Mouse (Mus musculus) inflammation-experienced regulatory T-cells, adult 6 months (primary cell): ENCODE results near the gene Ccdc27. TPM values are rescaled to one million over a fixed set of nuclear protein-coding genes. Genes with fewer than 3 reads are reported as not detected.

Source experiments
- ATAC-seq: one replicate; pipeline ENCODE4 v1.8.0; 2017
- polyA plus RNA-seq, 3 experiments: library from polyadenylated mRNA; unstranded; fragments of 100-300 nt; shearing (Covaris generic); gene quantifications; one replicate each; pipeline ENCODE4 v1.2.1; 2017

Ccdc27 gene
- polyA plus RNA-seq, 3 experiments from 2014 or later = not detected

- ATAC-seq = no peak
Measured at GRCm38 (mm10) chr4:154024729-154025521, 17.6 kb downstream of the Ccdc27 start.

GRCm38 (mm10) chr4:154023754-154024601 is 18.5 kb downstream of the Ccdc27 start:
- ATAC-seq = no peak

GRCm38 (mm10) chr4:154022844-154023243 is 19.6 kb downstream of the Ccdc27 start:
- no peak for ATAC-seq

GRCm38 (mm10) chr4:154022407-154022806 is 20.1 kb downstream of the Ccdc27 start:
- ATAC-seq = no peak

GRCm38 (mm10) chr4:154021432-154021831 is 21.0 kb downstream of the Ccdc27 start:
- ATAC-seq = no peak

GRCm38 (mm10) chr4:154019571-154019970 is 22.9 kb downstream of the Ccdc27 start:
- no peak for ATAC-seq

GRCm38 (mm10) chr4:154015476-154015875 is 27.0 kb downstream of the Ccdc27 start:
- no peak for ATAC-seq

GRCm38 (mm10) chr4:154012132-154012882 is 30.2 kb downstream of the Ccdc27 start:
- ATAC-seq = peak; percentile 19

GRCm38 (mm10) chr4:154011646-154012089 is 30.8 kb downstream of the Ccdc27 start, which contains the start of gene Lrrc47:
TSS of gene Lrrc47 (plus strand) at chr4:154011731.
- peak; percentile 91 for ATAC-seq

GRCm38 (mm10) chr4:154010907-154011645 is 31.4 kb downstream of the Ccdc27 start:
- peak; percentile 65 for ATAC-seq

GRCm38 (mm10) chr4:154007759-154008158 is 34.7 kb downstream of the Ccdc27 start:
- no peak for ATAC-seq

- no peak for ATAC-seq
Measured at GRCm38 (mm10) chr4:154006264-154006663, 36.2 kb downstream of the Ccdc27 start.

- ATAC-seq = no peak
Measured at GRCm38 (mm10) chr4:154005488-154005887, 37.0 kb downstream of the Ccdc27 start.

- ATAC-seq = no peak
Measured at GRCm38 (mm10) chr4:153993505-153993904, 49.0 kb downstream of the Ccdc27 start.

- ATAC-seq = no peak
Measured at GRCm38 (mm10) chr4:153992715-153993114, 49.8 kb downstream of the Ccdc27 start.

- no peak for ATAC-seq
Measured at GRCm38 (mm10) chr4:153980470-153980869, 62.0 kb downstream of the Ccdc27 start.

- no peak for ATAC-seq
Measured at GRCm38 (mm10) chr4:153979243-153979642, 63.2 kb downstream of the Ccdc27 start.

Other genes starting within 250 kb of the Ccdc27 start
- 100 to 1,000 TPM in 1 of 3 experiments, 10 to 100 TPM in 2; 92.0 to 101 (median 97.8) TPM for gene A430005L14Rik, start 85.4 kb downstream of the Ccdc27 start, polyA plus RNA-seq
- 10 to 100 TPM; 14.3 to 15.9 (median 15.5) TPM for gene Dffb, start 67.6 kb downstream of the Ccdc27 start, polyA plus RNA-seq
- gene Cep104, start 67.5 kb downstream of the Ccdc27 start, polyA plus RNA-seq = 1 to 10 TPM; 3.3 to 4.2 (median 3.6) TPM
- gene Lrrc47, start 30.9 kb downstream of the Ccdc27 start, polyA plus RNA-seq = 1 to 10 TPM; 4.8 to 6.2 (median 6.2) TPM
- gene Smim1, start 16.4 kb downstream of the Ccdc27 start, polyA plus RNA-seq = 1 to 10 TPM in 1 of 3 experiments, under 1 TPM in 1, not detected in 1; 0.66 to 1.3 TPM
- gene Trp73, start 97.5 kb upstream of the Ccdc27 start, polyA plus RNA-seq = under 1 TPM in 1 of 3 experiments, not detected in 2; 0.34 TPM
- gene Wrap73, start 99.7 kb upstream of the Ccdc27 start, polyA plus RNA-seq = 10 to 100 TPM; 24.9 to 35.1 (median 30.7) TPM
- 10 to 100 TPM; 21.9 to 30.4 (median 25.3) TPM for gene Tprgl, start 118.0 kb upstream of the Ccdc27 start, polyA plus RNA-seq
- not detected for gene Megf6, start 128.1 kb upstream of the Ccdc27 start, polyA plus RNA-seq